Mouse (Mus musculus) forebrain, postnatal 0 days (tissue): ENCODE data around the gene Cdip1. TPM values are rescaled to one million over a fixed set of nuclear protein-coding genes. Genes with fewer than 3 reads are reported as not detected.
A peak's percentile ranks its signal among the peaks of the same experiment; 100 is the strongest.

Experiments
- ATAC-seq: fragments of 200-750 bp; cut with Nextera tagmentation; 2 replicates; pipeline ENCODE4 v1.8.0; 2017; ENCODE audit warnings: mild to moderate bottlenecking, moderate library complexity
- DNase-seq: peaks from one replicate; pipeline ENCODE4 v3.0.0-alpha.2; 2015
- H3K27ac ChIP-seq: fragments of 300-500 bp; sonication (generic); 2 replicates; pipeline ENCODE4 v1.5.1; 2014; ENCODE audit warnings: low read depth, mild to moderate bottlenecking, antibody characterized with exemption, low read length, moderate library complexity, mixed read lengths
- H3K27me3 ChIP-seq: fragments of 300-500 bp; sonication (generic); 2 replicates; pipeline ENCODE4 v1.6.1; 2014; ENCODE audit warnings: mild to moderate bottlenecking, low read length, mixed read lengths; ENCODE audit not compliant: insufficient read depth
- H3K36me3 ChIP-seq: fragments of 300-500 bp; sonication (generic); 2 replicates; pipeline ENCODE4 v1.6.1; 2014; ENCODE audit warnings: mild to moderate bottlenecking, moderate library complexity; ENCODE audit not compliant: insufficient read depth
- H3K4me1 ChIP-seq: fragments of 300-500 bp; sonication (generic); 2 replicates; pipeline ENCODE4 v1.6.1; 2014; ENCODE audit warnings: antibody characterized with exemption; ENCODE audit not compliant: insufficient read depth
- H3K4me2 ChIP-seq: fragments of 300-500 bp; sonication (generic); 2 replicates; pipeline ENCODE4 v1.6.1; 2014; ENCODE audit warnings: low read depth, mild to moderate bottlenecking, moderate library complexity
- H3K4me3 ChIP-seq: fragments of 300-500 bp; sonication (generic); 2 replicates; pipeline ENCODE4 v1.5.1; 2014; ENCODE audit warnings: low read depth, low read length, mixed read lengths
- H3K9ac ChIP-seq: fragments of 300-500 bp; sonication (generic); 2 replicates; pipeline ENCODE4 v1.6.1; 2014; ENCODE audit warnings: mild to moderate bottlenecking
- H3K9me3 ChIP-seq: fragments of 300-500 bp; sonication (generic); 2 replicates; pipeline ENCODE4 v1.6.1; 2016; ENCODE audit warnings: low read length
- CTCF ChIP-seq: sonication (generic); IDR thresholded peaks from 2 replicates; pipeline ENCODE4 v1.5.1; 2016; ENCODE audit warnings: antibody characterized with exemption, control low read depth, low read depth
- WGBS: fragments of 180-500 bp; shearing (Covaris S2); extraction: QIAGEN DNeasy Blood & Tissue Kit; methylation state at CpG from one replicate; pipeline ENCODE4 v1.1.7; 2014; 5-methylcytosine and 5-hydroxymethylcytosine counted together
- polyA plus RNA-seq: library from polyadenylated mRNA; unstranded; fragments of >200 nt; fragmentation: Nextera tagmentation; extraction: Ambion mirVana; gene quantifications from 2 replicates; pipeline ENCODE4 v1.2.1, GENCODE M21; 2015
- total RNA-seq: library from RNA; depleted of rRNA; stranded (reverse); fragments of >200 nt; gene quantifications from 2 replicates; pipeline ENCODE4 v1.2.3, GENCODE M21; 2014; rRNA removed

The Cdip1 gene
- total RNA-seq = 89.5 and 99.0 TPM in 2 replicates
- polyA plus RNA-seq = 107 and 115 TPM in 2 replicates

DNA sequence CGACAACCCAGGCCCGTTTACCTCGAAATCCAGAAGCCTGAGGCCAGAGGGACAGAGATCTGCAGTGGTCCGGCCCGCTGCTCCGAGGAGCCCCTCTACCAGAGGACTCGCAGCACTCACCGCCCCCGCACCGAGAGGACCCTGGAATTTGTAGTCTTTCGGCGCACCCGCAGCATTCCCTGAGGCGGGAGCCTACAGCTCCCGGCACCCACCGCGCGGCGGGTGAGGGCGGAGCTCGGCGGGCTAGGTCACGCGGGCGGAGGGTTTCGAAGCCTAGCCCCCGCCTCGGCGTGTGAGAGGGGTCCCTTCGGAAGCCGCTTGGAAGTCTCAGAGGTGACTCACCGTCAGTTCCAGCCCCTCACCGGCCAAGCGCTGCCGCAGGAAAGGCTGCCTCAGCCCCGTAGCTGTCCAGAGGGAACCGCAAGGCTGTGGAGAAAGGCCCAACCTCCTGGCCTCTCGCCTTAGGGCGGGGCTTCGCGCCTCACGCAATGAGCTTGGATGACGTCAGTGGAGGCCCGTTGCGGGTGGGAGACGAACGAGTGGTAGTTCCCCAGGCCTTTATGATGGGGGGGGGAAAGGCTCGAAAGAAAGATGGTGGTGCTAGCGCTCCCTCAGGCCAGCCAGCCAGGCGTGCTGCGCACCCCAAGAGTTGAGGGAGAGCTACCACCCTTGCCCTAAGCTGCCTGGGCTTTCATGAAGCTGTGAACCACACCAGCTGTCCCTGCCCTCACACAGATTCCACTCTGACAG is at the start of gene Cdip1:
Gene Cdip1 (minus strand): TSS at position 483 of the 750 bp plus-strand sequence.
- Histone ChIP-seq H3K4me1 (peaks cover 18% of the 10 kb centered on the region; the same call in 1 of the 2 replicates), H3K27ac (peak within 1 kb of the TSS; percentile 96), H3K27me3 (no peaks in the 10 kb centered on the region), H3K9me3 (no peaks in the 10 kb centered on the region), H3K36me3 (no peaks in the 10 kb centered on the region), H3K4me3 (peak within 1 kb of the TSS; percentile 71), H3K9ac (peak within 1 kb of the TSS; percentile 90), H3K4me2 (peak within 1 kb of the TSS; percentile 77)
- ATAC-seq (peak; percentile 99), DNase-seq (peak; percentile 98)
- 2% methylated on average over 51 of the region's 51 CpGs for WGBS
- TF ChIP-seq CTCF = peak; percentile 25; the same call in 1 of the 2 replicates

DNA sequence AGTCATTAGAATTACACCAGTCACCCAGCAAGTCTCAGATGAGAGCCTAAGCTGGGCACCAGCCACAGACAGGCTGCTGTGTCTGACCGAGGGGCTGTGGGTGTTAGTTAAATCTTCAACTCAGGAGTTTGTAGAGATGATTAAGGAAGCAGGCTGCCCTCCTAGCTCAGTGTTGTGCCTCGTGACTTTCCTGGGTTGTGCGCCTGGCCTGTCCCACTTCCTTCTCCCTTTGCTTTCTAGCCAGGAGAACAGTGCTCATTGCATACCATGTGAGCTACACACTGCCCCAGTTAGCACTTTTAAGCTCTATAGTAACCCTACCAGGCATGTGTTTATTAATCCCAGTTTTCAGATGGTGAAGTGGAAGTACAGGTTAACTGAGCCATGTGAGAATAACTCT is 49.5 kb upstream of the Cdip1 start:
- H3K9me3 ChIP-seq = no peaks in the 10 kb centered on the region
- no peak overlapping the region for H3K4me3 ChIP-seq
- H3K27me3 ChIP-seq = no peaks in the 10 kb centered on the region
- no peak for TF ChIP-seq CTCF
- no peak overlapping the region for H3K27ac ChIP-seq
- no peaks in the 10 kb centered on the region for H3K36me3 ChIP-seq
- DNase-seq (no peak), ATAC-seq (no peak)
- no peaks in the 10 kb centered on the region for H3K4me1 ChIP-seq
- 83% methylated on average over 3 of the region's 3 CpGs for WGBS
- H3K9ac ChIP-seq = no peak overlapping the region
- no peak overlapping the region for H3K4me2 ChIP-seq

- no peaks in the 10 kb centered on the region for H3K27me3 ChIP-seq
- 83% methylated on average over 3 of the region's 3 CpGs for WGBS
- DNase-seq (no peak), ATAC-seq (no peak)
- H3K4me2 ChIP-seq = no peak overlapping the region
- no peak overlapping the region for H3K4me3 ChIP-seq
- H3K27ac ChIP-seq = no peak overlapping the region
- H3K4me1 ChIP-seq = no peaks in the 10 kb centered on the region
- H3K36me3 ChIP-seq = no peaks in the 10 kb centered on the region
- H3K9me3 ChIP-seq = no peaks in the 10 kb centered on the region
- TF ChIP-seq CTCF = no peak
- no peak overlapping the region for H3K9ac ChIP-seq
Observed at GRCm38 (mm10) chr16:4837631-4838030, 47.5 kb upstream of the Cdip1 start.

DNA sequence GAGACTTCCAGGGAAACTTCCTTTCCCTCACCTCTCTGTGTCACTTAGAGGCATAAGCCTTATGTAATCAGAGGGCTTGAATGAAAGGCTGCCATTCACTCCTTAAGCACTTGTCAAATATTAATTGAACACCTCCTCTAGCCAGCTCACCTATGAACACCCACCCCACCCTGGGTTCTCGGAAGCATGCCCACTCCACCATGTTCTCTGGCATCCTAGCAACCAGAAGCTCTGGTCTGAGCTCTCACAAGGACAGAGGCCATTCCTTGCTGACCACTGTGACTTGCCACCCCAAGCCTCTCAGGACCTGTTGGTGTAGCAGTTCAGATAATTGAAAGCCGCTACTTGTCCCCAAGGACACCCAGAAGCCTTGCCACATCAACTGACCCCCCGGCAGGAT is 45.1 kb upstream of the Cdip1 start, which contains the start of gene 4930562C15Rik:
Gene 4930562C15Rik (plus strand): TSS at position 226 of the 400 bp plus-strand sequence.
- TF ChIP-seq CTCF = no peak
- ATAC-seq (no peak), DNase-seq (no peak)
- H3K4me1 ChIP-seq = no peaks in the 10 kb centered on the region
- no peaks in the 10 kb centered on the region for H3K27me3 ChIP-seq
- H3K9ac ChIP-seq = no peak within 1 kb of the TSS
- H3K4me3 ChIP-seq = no peak within 1 kb of the TSS
- H3K36me3 ChIP-seq = no peaks in the 10 kb centered on the region
- H3K27ac ChIP-seq = no peak within 1 kb of the TSS
- H3K4me2 ChIP-seq = no peak within 1 kb of the TSS
- H3K9me3 ChIP-seq = no peaks in the 10 kb centered on the region
- WGBS = 87% methylated on average over 3 of the region's 3 CpGs

DNA sequence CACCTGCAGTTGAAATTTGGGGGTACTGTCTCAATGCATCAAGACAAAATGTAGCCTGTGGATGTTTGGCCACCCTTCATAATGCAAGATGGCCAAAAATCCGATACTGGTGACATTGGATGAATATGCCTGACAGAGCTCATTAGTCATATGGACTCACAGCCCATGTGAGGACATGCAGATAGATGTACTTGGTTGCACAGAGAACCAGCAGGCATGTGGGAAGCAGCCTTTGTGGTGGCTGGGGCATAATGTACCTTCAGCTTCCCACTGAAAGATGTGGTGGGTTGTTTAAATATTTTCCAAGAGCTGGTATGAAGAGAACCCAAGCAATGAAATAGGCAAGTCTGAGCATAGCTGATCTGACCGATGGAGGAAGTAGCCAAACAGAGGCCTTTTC is 43.8 kb upstream of the Cdip1 start:
- no peak for DNase-seq
- Histone ChIP-seq H3K4me2 (no peak overlapping the region), H3K9ac (no peak overlapping the region), H3K4me3 (no peak overlapping the region), H3K36me3 (no peaks in the 10 kb centered on the region), H3K27me3 (no peaks in the 10 kb centered on the region), H3K27ac (no peak overlapping the region), H3K9me3 (no peaks in the 10 kb centered on the region), H3K4me1 (no peaks in the 10 kb centered on the region)
- TF ChIP-seq CTCF = no peak
- ATAC-seq = no peak
- 82% methylated on average over 2 of the region's 2 CpGs for WGBS

GRCm38 (mm10) chr16:4831650-4832419 is 41.7 kb upstream of the Cdip1 start:
- no peaks in the 10 kb centered on the region for H3K27me3 ChIP-seq
- no peaks in the 10 kb centered on the region for H3K36me3 ChIP-seq
- no peak overlapping the region for H3K4me2 ChIP-seq
- H3K9me3 ChIP-seq = no peaks in the 10 kb centered on the region
- no peak overlapping the region for H3K4me3 ChIP-seq
- TF ChIP-seq CTCF = 0 out of 2 replicates have a peak, but pooled peaks have one; percentile 9
- ATAC-seq (no peak), DNase-seq (no peak)
- no peaks in the 10 kb centered on the region for H3K4me1 ChIP-seq
- no peak overlapping the region for H3K9ac ChIP-seq
- WGBS = 71% methylated on average over 15 of the region's 15 CpGs
- no peak overlapping the region for H3K27ac ChIP-seq
